In the genomic region with DNA sequence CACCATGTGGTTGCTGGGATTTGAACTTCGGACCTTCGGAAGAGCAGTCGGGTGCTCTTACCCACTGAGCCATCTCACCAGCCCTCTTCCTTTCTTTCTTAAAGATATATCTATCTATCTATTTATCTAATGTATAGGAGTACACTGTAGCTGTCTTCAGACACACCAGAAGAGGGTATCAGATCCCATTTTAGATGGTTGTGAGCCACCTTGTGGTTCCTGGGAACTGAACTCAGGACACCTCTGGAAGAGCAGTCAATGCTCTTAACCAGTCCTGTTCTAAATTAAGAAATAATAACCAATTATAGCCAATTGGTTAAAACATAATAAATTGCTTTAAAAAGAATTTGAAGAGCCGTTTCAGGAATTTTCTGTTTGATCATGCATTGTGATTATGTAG, we compare ENCODE assay signal across 8 mouse cellular contexts. TPM values are rescaled to one million over a fixed set of nuclear protein-coding genes. Genes with fewer than 3 reads are reported as not detected.
DNase-seq lines count a peak whose midpoint lies in the region; ATAC-seq and TF ChIP-seq lines count a peak whose summit lies in the region.

No protein-coding gene starts in this region.

- dilution Hi-C loops in CH12.LX (cut with MboI; ENCODE audit: extremely low pct_ligation_motif_present, extremely low pct_unique_long_range_greater_than_20kb, low sequenced_read_pairs): no loop called here

- TF ChIP-seq RAD21 in CH12.LX (IDR thresholded peaks at IDR 0.05; ENCODE audit: low read depth, low read length): no peak; the same call in none of the 2 replicates

- peaks cover 3% of the 10 kb centered on the region for H3K36me3 ChIP-seq in heart, adult 2 months (ENCODE audit: control insufficient read depth, insufficient read depth, low read length)
- peaks cover 9 to 20% of the 10 kb centered on the region in 2 experiments for H3K36me3 ChIP-seq in CH12.LX (replicated peaks in 1 of 2; ENCODE audit: control insufficient read depth in 1 of 2, insufficient read depth in 1 of 2, low read length in 1 of 2)
- no peaks in the 10 kb centered on the region for H3K36me3 ChIP-seq in forebrain, embryonic 15.5 days
- peaks cover 9% of the 10 kb centered on the region; the same call in 1 of the 2 replicates for H3K36me3 ChIP-seq in liver, embryonic 15.5 days (replicated peaks)

- intact Hi-C loops in heart, adult 2 months (cut with DNase I): loop anchor here (10.0 kb wide), 2 partner anchors 139 to 431 kb away; partner anchors contain the start of gene Bloc1s5

- no peak for TF ChIP-seq CTCF in heart, adult 2 months (IDR thresholded peaks at IDR 0.05)
- peak in 1 of 2 experiments; percentile 33; a peak in 2 of 4 replicates for TF ChIP-seq CTCF in CH12.LX (conservative IDR thresholded peaks at IDR 0.05 in 1 of 2, IDR thresholded peaks at IDR 0.05 in 1 of 2; ENCODE audit: low read depth in 2 of 2, low read length in 2 of 2)

- no peak for DNase-seq in heart, adult 2 months
- DNase-seq in heart, adult 8-10 months (ENCODE audit: low spot score): no peak
- DNase-seq in CH12.LX (ENCODE audit: extremely low read depth): peak; percentile 32
- no peak for DNase-seq in spleen, postnatal 10 days (ENCODE audit: low spot score in 2 of 2)
- no peak for DNase-seq in Muller cell, postnatal 12 days (ENCODE audit: inconsistent ontology term)
- no peak for DNase-seq in cerebellum, adult 11-12 months

- no peak for TF ChIP-seq EP300 in heart, adult 2 months (IDR thresholded peaks at IDR 0.05; ENCODE audit: insufficient read depth, low read depth, low read length)
- TF ChIP-seq EP300 in CH12.LX (IDR thresholded peaks at IDR 0.05; ENCODE audit: low read length): no peak

- no peak for ATAC-seq in forebrain, embryonic 15.5 days (replicated peaks)
- ATAC-seq in liver, embryonic 15.5 days (ENCODE audit: insufficient read depth): no peak

- 56% methylated on average over 4 of the region's 4 CpGs for WGBS in heart, adult 2 months
- 68% methylated on average over 4 of the region's 4 CpGs for WGBS in forebrain, embryonic 15.5 days
- 52% methylated on average over 4 of the region's 4 CpGs for WGBS in liver, embryonic 15.5 days (ENCODE audit: insufficient replicate concordance)

- peaks cover 3% of the 10 kb centered on the region for H3K79me2 ChIP-seq in heart, adult 2 months (replicated peaks; ENCODE audit: control insufficient read depth, insufficient read depth, low read length)
- H3K79me2 ChIP-seq in CH12.LX (replicated peaks; ENCODE audit: control insufficient read depth, extremely low read depth, insufficient read depth, poor library complexity, severe bottlenecking): peaks cover 43% of the 10 kb centered on the region

- H3K4me1 ChIP-seq in heart, adult 2 months (ENCODE audit: control insufficient read depth, insufficient read depth, low read length): peaks cover 2% of the 10 kb centered on the region
- peaks cover 0 to 27% of the 10 kb centered on the region in 2 experiments; a peak in 2 of 4 replicates for H3K4me1 ChIP-seq in CH12.LX (ENCODE audit: control insufficient read depth in 1 of 2, insufficient read depth in 2 of 2)
- peaks cover 15% of the 10 kb centered on the region for H3K4me1 ChIP-seq in forebrain, embryonic 15.5 days
- H3K4me1 ChIP-seq in liver, embryonic 15.5 days (replicated peaks): peaks cover 28% of the 10 kb centered on the region

- no peaks in the 10 kb centered on the region for H3K27me3 ChIP-seq in heart, adult 2 months (ENCODE audit: control insufficient read depth, insufficient read depth, low read length)
- no peaks in the 10 kb centered on the region for H3K27me3 ChIP-seq in CH12.LX (replicated peaks)
- H3K27me3 ChIP-seq in forebrain, embryonic 15.5 days: no peaks in the 10 kb centered on the region
- H3K27me3 ChIP-seq in liver, embryonic 15.5 days: no peaks in the 10 kb centered on the region

- no peak overlapping the region for H3K9ac ChIP-seq in heart, adult 2 months (ENCODE audit: low read depth, low read length)
- H3K9ac ChIP-seq in CH12.LX (ENCODE audit: insufficient read depth, low read depth): no peak overlapping the region
- H3K9ac ChIP-seq in forebrain, embryonic 15.5 days (replicated peaks): no peak overlapping the region
- H3K9ac ChIP-seq in liver, embryonic 15.5 days: no peak overlapping the region

- peak overlapping the region; percentile 91 for H3K4me3 ChIP-seq in heart, adult 2 months
- peak overlapping the region in 2 of 3 experiments; percentile 41 to 77 for H3K4me3 ChIP-seq in CH12.LX (replicated peaks in 1 of 3; ENCODE audit: low read depth in 2 of 3, low read length in 2 of 3, poor library complexity in 1 of 3)
- peak overlapping the region; percentile 89 for H3K4me3 ChIP-seq in forebrain, embryonic 15.5 days
- H3K4me3 ChIP-seq in liver, embryonic 15.5 days (replicated peaks): peak overlapping the region; percentile 89

- no peak overlapping the region for H3K27ac ChIP-seq in heart, adult 2 months
- H3K27ac ChIP-seq in CH12.LX (ENCODE audit: insufficient read depth, low read depth): no peak overlapping the region
- no peak overlapping the region for H3K27ac ChIP-seq in forebrain, embryonic 15.5 days (replicated peaks)
- no peak overlapping the region for H3K27ac ChIP-seq in liver, embryonic 15.5 days (replicated peaks)

- H3K9me3 ChIP-seq in CH12.LX (replicated peaks; ENCODE audit: low read length): no peaks in the 10 kb centered on the region
- H3K9me3 ChIP-seq in forebrain, embryonic 15.5 days: no peaks in the 10 kb centered on the region
- no peaks in the 10 kb centered on the region for H3K9me3 ChIP-seq in liver, embryonic 15.5 days (replicated peaks)

- H3K4me2 ChIP-seq in CH12.LX (ENCODE audit: insufficient read depth, low read depth, poor library complexity, severe bottlenecking): peak overlapping the region; percentile 29
- H3K4me2 ChIP-seq in forebrain, embryonic 15.5 days (replicated peaks): peak overlapping the region; percentile 62
- H3K4me2 ChIP-seq in liver, embryonic 15.5 days: peak overlapping the region; percentile 83

- in situ Hi-C loops in CH12.LX (cut with MboI; ENCODE audit: low pct_ligation_motif_present, low pct_unique_long_range_greater_than_20kb, low sequenced_read_pairs): loop anchor here (25.0 kb wide), 1 partner anchor 383 kb away; no protein-coding TSS in a partner anchor

- TF ChIP-seq POLR2A in heart, adult 2 months (IDR thresholded peaks at IDR 0.05; ENCODE audit: insufficient read depth, low read depth, low read length): no peak
- no peak for TF ChIP-seq POLR2A in CH12.LX (IDR thresholded peaks at IDR 0.05; ENCODE audit: low read depth, low read length)

TF ChIP-seq in CH12.LX, 34 proteins besides CTCF, POLR2A, EP300 and RAD21:
- TF ChIP-seq PAX5 (IDR thresholded peaks at IDR 0.05; ENCODE audit: low read length) (no peak), NRF1 (IDR thresholded peaks at IDR 0.05; ENCODE audit: low read depth, low read length) (no peak), BHLHE40 (IDR thresholded peaks at IDR 0.05; ENCODE audit: low read depth, low read length) (no peak), E2F4 (IDR thresholded peaks at IDR 0.05; ENCODE audit: insufficient replicate concordance, low read depth, low read length) (no peak), IRF4 (IDR thresholded peaks at IDR 0.05; ENCODE audit: low read depth, low read length) (no peak)

RNA-seq across cellular contexts. Expression of gene Snrnp48, which starts 0.6 kb away (rescaled TPM):
- total RNA-seq in heart, adult 2 months (2021): 1 to 10 TPM; 9.6 to 9.7 TPM
- 11.9 and 19.2 TPM in 2 replicates for polyA plus RNA-seq in heart, adult 2 months (2012; rRNA removed)
- 10 to 100 TPM in 2 of 4 experiments, 1 to 10 TPM in 2; 6.5 to 15.6 (median 10.9) TPM for total RNA-seq in heart, adult 8-10 months (2022)
- total RNA-seq in CH12.LX (2012; rRNA removed) (45.8 and 52.8 TPM in 2 replicates), CH12.LX (2014; rRNA removed) (42.4 and 46.7 TPM in 2 replicates)
- polyA plus RNA-seq in CH12.LX (2012; ENCODE audit: insufficient read length, low read depth): 90.2 and 103 TPM in 2 replicates
- polyA plus RNA-seq in forebrain, embryonic 15.5 days (2015; fragmentation: Nextera tagmentation; extraction: Ambion mirVana): 30.5 and 33.4 TPM in 2 replicates
- polyA plus RNA-seq in liver, embryonic 15.5 days (2015; fragmentation: Nextera tagmentation; extraction: Ambion mirVana): 11.0 and 11.1 TPM in 2 replicates

RNA-seq across cellular contexts. Expression of gene Dsp, which starts 53.1 kb away (rescaled TPM):
- 100 to 1,000 TPM; 449 to 577 TPM for total RNA-seq in heart, adult 2 months (2021)
- polyA plus RNA-seq in heart, adult 2 months (2012; rRNA removed): 84.4 and 141 TPM in 2 replicates
- total RNA-seq in heart, adult 8-10 months (2022): 100 to 1,000 TPM; 553 to 683 (median 643) TPM
- total RNA-seq in CH12.LX (2012; rRNA removed) (0.17 and 0.21 TPM in 2 replicates), CH12.LX (2014; rRNA removed) (not detected in 2 replicates)
- 0.04 TPM in 1 of 2 replicates, not detected in the other for polyA plus RNA-seq in CH12.LX (2012; ENCODE audit: insufficient read length, low read depth)
- polyA plus RNA-seq in forebrain, embryonic 15.5 days (2015; fragmentation: Nextera tagmentation; extraction: Ambion mirVana): 0.25 and 0.32 TPM in 2 replicates
- polyA plus RNA-seq in liver, embryonic 15.5 days (2015; fragmentation: Nextera tagmentation; extraction: Ambion mirVana): 1.6 and 1.7 TPM in 2 replicates

Comparison
In these comparisons a context has a peak if more than half of its experiments do, and no peak if none do; other contexts are left out.
1. H3K4me2 ChIP-seq: peak in every context shown above with its lines; median percentile 83 in liver, embryonic 15.5 days; 62 in forebrain, embryonic 15.5 days; 29 in CH12.LX.
2. RNA of gene Dsp, which starts 53.1 kb away (polyA plus RNA-seq): 84.4 to 141 TPM in heart, adult 2 months; 1.6 to 1.7 TPM in liver, embryonic 15.5 days, 0.25 to 0.32 TPM in forebrain, embryonic 15.5 days and 0.04 TPM in CH12.LX; every median in the first group is over 10 times any median in the second.
3. Peak in every context shown above with its lines, with median percentiles within 50 percentile points of each other: H3K4me3 ChIP-seq.